Mouse (Mus musculus): ENCODE data around the gene Smc4. TPM values are rescaled to one million over a fixed set of nuclear protein-coding genes. Genes with fewer than 3 reads are reported as not detected.

The Smc4 gene
- 5.6 TPM for polyA plus RNA-seq (2015; fragmentation: Illumina TruSeq; extraction: RNeasy Lipid Tissue Mini Kit (QIAGEN cat#74804); ENCODE audit: insufficient read depth, low read depth, low replicate concordance)

DNA sequence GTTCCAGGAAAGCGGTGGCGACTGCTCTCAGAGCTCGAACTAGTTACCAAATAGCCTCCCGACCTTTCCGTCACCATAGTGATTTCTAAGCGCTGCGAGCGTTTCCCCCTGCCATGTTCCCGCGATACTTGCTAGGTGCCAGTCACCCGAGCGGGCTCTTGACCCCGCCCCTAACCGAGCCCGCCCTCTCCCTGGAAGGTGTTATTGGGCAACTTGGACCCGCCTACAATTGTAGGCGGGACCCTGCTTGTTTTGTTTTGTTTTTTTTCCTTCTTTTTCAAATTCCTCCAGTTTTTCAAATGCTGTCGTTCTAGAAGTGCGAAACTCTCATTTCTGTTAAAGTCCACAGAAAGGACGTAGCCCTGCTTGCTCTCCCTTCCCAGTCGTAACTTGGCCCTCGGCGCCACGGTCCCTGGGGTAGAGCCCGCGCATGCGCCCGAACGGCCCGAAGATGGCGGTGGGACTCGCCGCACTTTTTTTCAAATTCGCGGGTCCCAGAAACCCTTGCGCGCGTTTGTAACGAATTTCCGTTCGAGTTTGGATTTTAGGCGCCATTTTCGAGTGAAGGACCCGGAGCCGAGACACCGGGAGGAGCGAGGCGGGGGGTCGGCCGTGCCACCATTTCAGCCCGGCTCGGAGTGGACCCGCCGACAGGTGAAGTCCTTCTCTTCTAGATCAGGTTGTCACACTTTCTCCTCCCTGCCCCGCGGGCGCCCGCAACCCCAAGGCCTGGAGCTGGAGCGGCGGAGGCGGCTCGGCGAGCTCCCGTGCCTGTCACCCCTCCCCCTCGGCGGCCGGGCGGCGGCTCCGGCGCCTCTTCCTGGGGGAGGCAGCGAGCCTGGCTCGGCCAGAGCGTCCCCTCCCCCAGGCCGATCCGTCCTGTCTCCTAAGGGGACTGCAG, at the start of gene Smc4, which contains the start of gene Ift80:
Gene Smc4, plus strand, starts transcription at position 302 of the 901 bp plus-strand sequence.
Gene Ift80, minus strand, starts transcription at position 134 of the 901 bp plus-strand sequence.

DNA sequence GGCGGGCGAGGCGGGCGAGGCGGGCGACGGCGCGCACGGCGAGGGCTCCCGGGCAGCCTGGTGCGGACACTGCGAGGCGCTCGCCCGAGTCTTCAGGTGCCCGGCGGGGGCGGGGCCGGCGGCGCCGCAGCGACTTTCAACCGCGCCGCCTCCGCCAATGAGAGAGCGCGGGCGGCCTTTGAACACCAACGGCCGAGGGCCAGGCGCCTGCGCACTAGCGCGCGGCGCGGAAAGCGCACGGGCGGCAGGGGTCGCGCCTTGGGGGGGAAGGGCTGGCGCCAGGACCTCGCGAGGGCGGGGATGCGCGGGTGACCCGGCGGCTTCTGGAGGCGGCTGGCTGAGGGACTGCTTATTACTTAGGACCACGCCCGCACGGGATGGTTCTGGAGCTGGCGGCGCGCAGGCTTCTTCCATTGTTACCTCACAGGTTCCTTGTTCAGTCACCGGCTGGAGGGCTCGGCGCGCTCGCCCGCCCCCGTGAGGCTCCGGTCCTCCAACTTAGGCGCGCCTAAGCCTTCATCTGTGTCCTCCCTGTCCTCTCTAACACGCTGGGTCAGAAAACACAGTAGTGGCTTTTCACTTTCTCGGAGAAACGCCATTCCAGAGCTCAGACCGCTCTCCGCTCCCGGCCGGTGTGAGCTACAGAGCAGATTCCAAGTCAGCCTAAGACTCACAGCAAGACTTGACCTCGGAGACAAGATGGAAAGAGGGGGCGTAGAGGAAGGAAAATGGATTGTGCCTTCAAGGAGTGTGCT, 40.3 kb downstream of the Smc4 start, which contains the start of gene Trim59:
Gene Trim59, minus strand, starts transcription at position 111 of the 755 bp plus-strand sequence.

Other genes with a start within 250 kb of the Smc4 start
- not detected for gene 1110032F04Rik, start 135.2 kb upstream of the Smc4 start, polyA plus RNA-seq (2015; fragmentation: Illumina TruSeq; extraction: RNeasy Lipid Tissue Mini Kit (QIAGEN cat#74804); ENCODE audit: insufficient read depth, low read depth, low replicate concordance)
- 3.0 TPM for gene Ift80, start 168 bp upstream of the Smc4 start, polyA plus RNA-seq (2015; fragmentation: Illumina TruSeq; extraction: RNeasy Lipid Tissue Mini Kit (QIAGEN cat#74804); ENCODE audit: insufficient read depth, low read depth, low replicate concordance)
- 0.37 TPM for gene Trim59, start 40.0 kb downstream of the Smc4 start, polyA plus RNA-seq (2015; fragmentation: Illumina TruSeq; extraction: RNeasy Lipid Tissue Mini Kit (QIAGEN cat#74804); ENCODE audit: insufficient read depth, low read depth, low replicate concordance)
- gene Kpna4, start 122.4 kb downstream of the Smc4 start, polyA plus RNA-seq (2015; fragmentation: Illumina TruSeq; extraction: RNeasy Lipid Tissue Mini Kit (QIAGEN cat#74804); ENCODE audit: insufficient read depth, low read depth, low replicate concordance) = 5.6 TPM
- not detected for gene Arl14, start 217.7 kb downstream of the Smc4 start, polyA plus RNA-seq (2015; fragmentation: Illumina TruSeq; extraction: RNeasy Lipid Tissue Mini Kit (QIAGEN cat#74804); ENCODE audit: insufficient read depth, low read depth, low replicate concordance)

Measured in pancreas, adult 10 weeks (tissue).